Mouse (Mus musculus) CH12.LX (cell line): ENCODE data around the gene Camta1.

Experiments used
- CHD1 ChIP-seq: IDR thresholded peaks from 2 replicates; pipeline ENCODE4 v1.6.1; 2012; ENCODE audit warnings: low read depth, low read length, improper control_type of control experiment, inconsistent platforms
- CTCF ChIP-seq, 2 experiments: IDR thresholded peaks in 1 of 2; conservative IDR thresholded peaks in 1 of 2; 2 replicates each; pipeline ENCODE4 v1.5.1; 2011 to 2012; ENCODE audit warnings: low read depth in 2 of 2, low read length in 2 of 2, improper control_type of control experiment in 1 of 2, inconsistent platforms in 1 of 2, mild to moderate bottlenecking in 1 of 2, moderate library complexity in 1 of 2
- ELF1 ChIP-seq: IDR thresholded peaks from 2 replicates; pipeline ENCODE4 v1.6.1; 2014; ENCODE audit warnings: low read depth, mild to moderate bottlenecking, inconsistent platforms, low read length, improper control_type of control experiment
- EP300 ChIP-seq: IDR thresholded peaks from 2 replicates; pipeline ENCODE4 v1.6.1; 2011; ENCODE audit warnings: low read length, improper control_type of control experiment
- JUN ChIP-seq: IDR thresholded peaks from 2 replicates; pipeline ENCODE4 v1.6.1; 2011; ENCODE audit warnings: low read depth, mild to moderate bottlenecking, low read length, improper control_type of control experiment, moderate library complexity; ENCODE audit not compliant: insufficient read depth
- MXI1 ChIP-seq: IDR thresholded peaks from 2 replicates; pipeline ENCODE4 v1.6.1; 2011; ENCODE audit warnings: mild to moderate bottlenecking, low read depth, low read length, improper control_type of control experiment
- POLR2A ChIP-seq: IDR thresholded peaks from 2 replicates; pipeline ENCODE4 v1.6.1; 2011; ENCODE audit warnings: low read depth, mild to moderate bottlenecking, improper control_type of control experiment, low read length
- POLR2AphosphoS2 ChIP-seq: IDR thresholded peaks from 2 replicates; pipeline ENCODE4 v1.6.1; 2011; ENCODE audit warnings: low read depth, low read length, improper control_type of control experiment
- RAD21 ChIP-seq: IDR thresholded peaks from 2 replicates; pipeline ENCODE4 v1.6.1; 2011; ENCODE audit warnings: low read depth, mild to moderate bottlenecking, low read length, improper control_type of control experiment, moderate library complexity
- USF1 ChIP-seq: IDR thresholded peaks from 2 replicates; pipeline ENCODE4 v1.6.1; 2014; ENCODE audit warnings: low read depth, mild to moderate bottlenecking, inconsistent platforms, low read length, improper control_type of control experiment
- USF2 ChIP-seq: conservative IDR thresholded peaks from 2 replicates; pipeline ENCODE4 v1.6.1; 2011; ENCODE audit warnings: low read depth, low read length, improper control_type of control experiment
- ZC3H11A ChIP-seq: IDR thresholded peaks from 2 replicates; pipeline ENCODE4 v1.6.1; 2012; ENCODE audit warnings: low read depth, mild to moderate bottlenecking, inconsistent platforms, low read length, improper control_type of control experiment
- ZMIZ1 ChIP-seq: IDR thresholded peaks from 2 replicates; pipeline ENCODE4 v1.6.1; 2012; ENCODE audit warnings: low read depth, mild to moderate bottlenecking, inconsistent platforms, low read length, improper control_type of control experiment

DNA sequence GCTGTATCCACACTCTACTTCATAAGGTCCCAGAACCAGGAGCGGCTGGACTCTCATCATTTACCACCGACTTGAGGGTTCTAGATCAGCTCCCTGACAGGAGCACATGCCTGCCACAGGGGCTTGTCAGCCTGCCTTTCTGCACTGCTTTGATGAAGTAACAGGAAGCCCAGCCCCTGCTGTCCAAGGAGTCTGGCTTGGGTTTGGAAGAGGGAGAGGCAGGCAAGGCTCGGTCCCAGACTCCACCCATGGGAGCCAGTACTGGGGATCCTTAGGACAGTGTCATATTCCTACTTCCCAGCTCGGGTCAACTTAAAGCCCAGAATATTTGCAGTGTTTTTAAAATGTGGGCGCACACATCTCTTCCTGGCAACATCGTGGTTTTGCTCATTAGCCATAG lies 694.7 kb downstream of the Camta1 start:
- no peak for TF ChIP-seq POLR2A
- TF ChIP-seq USF2 = no peak
- no peak for TF ChIP-seq CTCF (conservative IDR thresholded peaks at IDR 0.05 in 1 of 2, IDR thresholded peaks at IDR 0.05 in 1 of 2; ENCODE audit: low read depth in 2 of 2, low read length in 2 of 2)
- no peak for TF ChIP-seq EP300
- no peak for TF ChIP-seq POLR2AphosphoS2
- TF ChIP-seq RAD21 = no peak
- no peak for TF ChIP-seq USF1
- TF ChIP-seq ZC3H11A = no peak
- TF ChIP-seq JUN = no peak
- TF ChIP-seq ZMIZ1 = no peak
- no peak for TF ChIP-seq MXI1
- TF ChIP-seq CHD1 = no peak
- TF ChIP-seq ELF1 = no peak
